Mouse (Mus musculus) central nervous system, embryonic 11.5 days (tissue): ENCODE measurements around the gene Defb29. TPM values are rescaled to one million over a fixed set of nuclear protein-coding genes. Genes with fewer than 3 reads are reported as not detected.

Experiments
- polyA plus RNA-seq: library from polyadenylated mRNA; depleted of rRNA; stranded (reverse); fragments of >200 nt; gene quantifications from 2 replicates; pipeline ENCODE4 v1.2.3, GENCODE M21; 2012; rRNA removed

Gene Defb29
- polyA plus RNA-seq: not detected in 2 replicates

GRCm38 (mm10) chr2:152539944-152540710, at the start of gene Defb29:
Gene Defb29 (minus strand): TSS chr2:152540098.

GRCm38 (mm10) chr2:152580107-152580506, 40.2 kb upstream of the Defb29 start, which contains the start of gene Defb19:
Gene Defb19 (minus strand): TSS chr2:152580312.

GRCm38 (mm10) chr2:152572114-152572794, 32.4 kb upstream of the Defb29 start, which contains the start of gene Defb21:
Gene Defb21 (plus strand): TSS chr2:152572744.

GRCm38 (mm10) chr2:152569038-152569437, 29.1 kb upstream of the Defb29 start, which contains the start of gene Gm17416:
Gene Gm17416 (plus strand): TSS chr2:152569338.

GRCm38 (mm10) chr2:152517981-152518380, 21.9 kb downstream of the Defb29 start, which contains the start of gene Defb28:
Gene Defb28 (plus strand): TSS chr2:152518255.

GRCm38 (mm10) chr2:152511592-152511991, 28.3 kb downstream of the Defb29 start, which contains the start of gene Defb26:
Gene Defb26 (minus strand): TSS chr2:152511692.

GRCm38 (mm10) chr2:152490038-152490437, 49.9 kb downstream of the Defb29 start, which contains the start of gene Defb22:
Gene Defb22 (minus strand): TSS chr2:152490138.

Other genes with a start within 250 kb of the Defb29 start
- 27.5 and 39.2 TPM in 2 replicates for gene Tbc1d20, start 246.3 kb downstream of the Defb29 start, polyA plus RNA-seq
- 145 and 183 TPM in 2 replicates for gene Rbck1, start 207.4 kb downstream of the Defb29 start, polyA plus RNA-seq
- gene Trib3, start 196.1 kb downstream of the Defb29 start, polyA plus RNA-seq: 1.2 and 1.3 TPM in 2 replicates
- 4.1 and 6.5 TPM in 2 replicates for gene Nrsn2, start 163.5 kb downstream of the Defb29 start, polyA plus RNA-seq
- 51.5 and 69.9 TPM in 2 replicates for gene Sox12, start 142.0 kb downstream of the Defb29 start, polyA plus RNA-seq
- 42.1 and 60.6 TPM in 2 replicates for gene Zcchc3, start 125.1 kb downstream of the Defb29 start, polyA plus RNA-seq
- 1.0 and 1.4 TPM in 2 replicates for gene 6820408C15Rik, start 124.5 kb downstream of the Defb29 start, polyA plus RNA-seq
- not detected in 2 replicates for gene Defb23, start 75.5 kb downstream of the Defb29 start, polyA plus RNA-seq
- gene Defb20, start 63.0 kb downstream of the Defb29 start, polyA plus RNA-seq: not detected in 2 replicates
- not detected in 2 replicates for gene Defb22, start 50.0 kb downstream of the Defb29 start, polyA plus RNA-seq
- gene Defb26, start 28.4 kb downstream of the Defb29 start, polyA plus RNA-seq: not detected in 2 replicates
- not detected in 2 replicates for gene Defb28, start 21.8 kb downstream of the Defb29 start, polyA plus RNA-seq
- not detected in 2 replicates for gene Gm17416, start 29.2 kb upstream of the Defb29 start, polyA plus RNA-seq
- not detected in 2 replicates for gene Defb21, start 32.6 kb upstream of the Defb29 start, polyA plus RNA-seq
- not detected in 2 replicates for gene Defb19, start 40.2 kb upstream of the Defb29 start, polyA plus RNA-seq
- not detected in 2 replicates for gene Defb45, start 59.3 kb upstream of the Defb29 start, polyA plus RNA-seq
- gene Defb36, start 64.2 kb upstream of the Defb29 start, polyA plus RNA-seq: not detected in 2 replicates
- 0.56 TPM in 1 of 2 replicates, not detected in the other for gene Defb25, start 83.0 kb upstream of the Defb29 start, polyA plus RNA-seq
- gene Rem1, start 86.9 kb upstream of the Defb29 start, polyA plus RNA-seq: 0.23 and 1.1 TPM in 2 replicates
- gene H13, start 129.4 kb upstream of the Defb29 start, polyA plus RNA-seq: 99.6 and 122 TPM in 2 replicates
- 20.2 and 36.9 TPM in 2 replicates for gene Mcts2, start 146.9 kb upstream of the Defb29 start, polyA plus RNA-seq
- 218 and 227 TPM in 2 replicates for gene Id1, start 196.2 kb upstream of the Defb29 start, polyA plus RNA-seq
- gene Cox4i2, start 214.1 kb upstream of the Defb29 start, polyA plus RNA-seq: 5.5 and 5.7 TPM in 2 replicates